Mouse (Mus musculus) fat pad, adult 2 months (tissue): ENCODE measurements around the gene Knstrn.
A peak's percentile ranks its signal among the peaks of the same experiment; 100 is the strongest.

ENCODE experiments used
- DNase-seq: peaks from one replicate; pipeline ENCODE4 v3.0.0-alpha.2; 2011; ENCODE audit warnings: low read depth, low spot score; ENCODE audit errors: extremely low read depth

Gene Knstrn

GRCm38 (mm10) chr2:118790551-118791525 is 23.0 kb upstream of the Knstrn start:
- no peak for DNase-seq

- DNase-seq, result no peak
Measured at GRCm38 (mm10) chr2:118791591-118792258, 22.1 kb upstream of the Knstrn start.

GRCm38 (mm10) chr2:118792259-118792613 is 21.6 kb upstream of the Knstrn start:
- DNase-seq, result no peak

GRCm38 (mm10) chr2:118793636-118794035 is 20.2 kb upstream of the Knstrn start:
- DNase-seq, result no peak

- no peak for DNase-seq
Measured at GRCm38 (mm10) chr2:118802542-118803118, 11.2 kb upstream of the Knstrn start.

- DNase-seq, result no peak
Measured at GRCm38 (mm10) chr2:118804474-118804873, 9.3 kb upstream of the Knstrn start.

GRCm38 (mm10) chr2:118805137-118805536 is 8.7 kb upstream of the Knstrn start:
- DNase-seq, result no peak

- DNase-seq, result no peak
Measured at GRCm38 (mm10) chr2:118805756-118806155, 8.0 kb upstream of the Knstrn start.

- no peak for DNase-seq
Measured at GRCm38 (mm10) chr2:118806860-118807259, 6.9 kb upstream of the Knstrn start.

GRCm38 (mm10) chr2:118810861-118811260 is 2.9 kb upstream of the Knstrn start:
- DNase-seq, result no peak

- no peak for DNase-seq
Measured at GRCm38 (mm10) chr2:118812724-118813123, 1.1 kb upstream of the Knstrn start.

- DNase-seq, result no peak
Measured at GRCm38 (mm10) chr2:118822800-118823199, 9.0 kb downstream of the Knstrn start.

GRCm38 (mm10) chr2:118824396-118824795 is 10.6 kb downstream of the Knstrn start:
- DNase-seq, result no peak

GRCm38 (mm10) chr2:118829096-118829495 is 15.3 kb downstream of the Knstrn start:
- no peak for DNase-seq

GRCm38 (mm10) chr2:118834061-118834460 is 20.3 kb downstream of the Knstrn start:
- no peak for DNase-seq

GRCm38 (mm10) chr2:118835115-118835514 is 21.3 kb downstream of the Knstrn start:
- peak; percentile 89 for DNase-seq

- DNase-seq, result no peak
Measured at GRCm38 (mm10) chr2:118838330-118838729, 24.5 kb downstream of the Knstrn start.

- DNase-seq, result no peak
Measured at GRCm38 (mm10) chr2:118841186-118841585, 27.4 kb downstream of the Knstrn start.

- no peak for DNase-seq
Measured at GRCm38 (mm10) chr2:118841774-118842173, 28.0 kb downstream of the Knstrn start.

GRCm38 (mm10) chr2:118844427-118844826 is 30.6 kb downstream of the Knstrn start:
- DNase-seq, result no peak

GRCm38 (mm10) chr2:118846246-118846645 is 32.4 kb downstream of the Knstrn start:
- no peak for DNase-seq

- DNase-seq, result no peak
Measured at GRCm38 (mm10) chr2:118851756-118852155, 38.0 kb downstream of the Knstrn start.
